Mouse (Mus musculus): ENCODE results near the gene Grk5.

Gene Grk5

DNA sequence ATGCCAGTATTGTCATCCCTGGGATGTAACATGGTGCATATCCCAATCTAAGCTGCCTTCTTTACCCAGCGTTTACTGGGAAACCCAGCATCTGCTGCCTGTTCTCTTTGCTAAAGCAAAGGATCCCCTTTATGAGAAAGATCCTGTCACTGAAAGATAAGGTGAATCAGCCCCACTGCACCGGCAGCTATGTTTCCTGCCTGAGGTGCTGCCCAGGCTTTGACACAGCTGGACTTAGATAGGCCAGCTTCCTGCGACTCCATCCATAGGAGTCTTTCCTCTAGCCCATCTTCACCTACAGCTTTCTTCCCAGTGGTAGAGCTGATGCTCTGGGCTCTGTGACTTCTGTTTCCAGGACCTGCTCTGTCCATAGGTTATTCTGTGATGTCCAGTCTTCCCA, 189.1 kb downstream of the Grk5 start:
- peak; percentile 54 for DNase-seq

GRCm38 (mm10) chr19:61080251-61080749, 190.8 kb downstream of the Grk5 start:
- peak; percentile 85 for DNase-seq

GRCm38 (mm10) chr19:61083006-61083405, 193.5 kb downstream of the Grk5 start:
- peak; percentile 80 for DNase-seq

GRCm38 (mm10) chr19:61084149-61084940, 194.8 kb downstream of the Grk5 start:
- peak; percentile 97 for DNase-seq

DNA sequence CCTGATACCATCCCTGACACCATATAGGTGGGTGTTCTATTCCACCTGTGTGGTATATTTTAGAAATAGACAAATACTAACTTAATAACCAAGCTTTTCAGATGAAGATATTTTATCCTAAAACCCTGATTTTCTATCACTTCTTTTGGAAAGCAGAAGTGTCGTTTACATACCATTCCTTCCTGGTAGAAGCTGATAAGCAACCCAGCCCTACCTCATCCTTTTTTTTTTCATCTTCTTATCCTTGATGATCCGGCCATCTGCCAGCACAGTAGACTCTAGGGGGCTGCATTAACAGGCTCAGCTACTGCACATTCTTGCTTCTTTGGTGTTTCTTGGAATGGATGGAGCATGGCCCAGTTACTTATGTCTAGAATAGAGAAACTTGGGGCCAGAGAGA, 195.7 kb downstream of the Grk5 start:
- DNase-seq: peak; percentile 4

- DNase-seq: peak; percentile 68
Observed at GRCm38 (mm10) chr19:61087781-61088180, 198.2 kb downstream of the Grk5 start.

- peak; percentile 51 for DNase-seq
Observed at GRCm38 (mm10) chr19:61089001-61089400, 199.5 kb downstream of the Grk5 start.

GRCm38 (mm10) chr19:61090541-61090940, 201.0 kb downstream of the Grk5 start:
- DNase-seq: peak; percentile 69

DNA sequence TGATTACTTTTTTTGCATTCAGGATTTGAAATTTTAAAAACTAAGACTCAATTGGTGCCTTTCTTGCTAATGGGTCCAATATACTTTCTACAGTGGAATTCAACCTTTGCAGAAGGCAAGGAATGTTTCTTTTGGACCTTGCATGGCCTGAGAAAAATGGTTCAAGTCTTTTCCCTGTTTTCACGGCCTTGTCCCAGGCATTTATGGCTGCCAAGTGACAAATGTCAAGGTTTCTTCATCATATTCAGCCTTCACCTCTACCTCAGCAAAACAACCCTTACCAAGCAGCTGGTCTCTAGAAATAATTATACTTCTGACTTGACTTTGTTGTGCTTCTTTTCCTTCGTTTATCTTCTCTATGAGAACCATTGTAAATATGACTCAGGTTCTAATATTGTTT, 207.2 kb downstream of the Grk5 start:
- no peak for DNase-seq

GRCm38 (mm10) chr19:61097764-61098163, 208.2 kb downstream of the Grk5 start:
- DNase-seq: no peak

- DNase-seq: no peak
Observed at GRCm38 (mm10) chr19:61110184-61110583, 220.6 kb downstream of the Grk5 start.

DNA sequence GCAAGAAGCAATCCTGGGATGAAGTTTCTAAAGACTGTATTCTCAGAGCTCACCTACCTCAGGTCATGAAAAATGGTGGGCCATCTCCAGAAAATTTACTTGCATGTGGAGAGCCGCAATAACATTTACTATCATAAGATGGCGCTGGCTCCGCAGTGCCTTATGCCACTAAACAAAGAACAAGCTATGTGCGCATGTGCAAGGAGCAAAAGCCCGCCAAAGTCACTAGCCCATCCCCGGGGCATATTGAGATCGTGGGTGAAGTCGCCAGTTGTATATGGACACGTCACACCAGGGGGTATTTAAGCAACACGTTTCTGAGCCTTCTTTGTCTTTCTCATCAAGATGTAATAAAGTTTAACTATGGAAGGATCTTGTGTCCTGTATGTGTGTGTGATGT, 241.5 kb downstream of the Grk5 start:
- DNase-seq: no peak

DNA sequence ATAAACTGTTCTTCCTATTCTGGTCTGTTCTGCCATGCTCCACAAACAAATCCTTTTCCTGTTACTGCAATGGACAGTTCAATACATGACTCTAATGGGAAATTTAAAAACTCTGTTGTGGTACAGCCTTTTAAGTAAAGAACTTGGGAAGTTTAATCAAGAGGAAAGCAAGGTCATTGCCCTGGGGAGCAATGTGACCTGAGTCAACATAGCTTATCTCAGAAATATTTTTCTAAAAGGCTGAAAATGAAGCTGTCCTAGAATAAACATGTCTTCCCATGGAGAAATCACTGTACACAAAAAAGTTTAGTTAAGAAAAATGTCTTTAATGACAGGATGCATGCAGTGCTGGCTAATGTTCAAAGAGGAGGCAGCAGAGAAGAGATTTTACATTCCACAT, 249.1 kb downstream of the Grk5 start:
- DNase-seq: no peak

DNA sequence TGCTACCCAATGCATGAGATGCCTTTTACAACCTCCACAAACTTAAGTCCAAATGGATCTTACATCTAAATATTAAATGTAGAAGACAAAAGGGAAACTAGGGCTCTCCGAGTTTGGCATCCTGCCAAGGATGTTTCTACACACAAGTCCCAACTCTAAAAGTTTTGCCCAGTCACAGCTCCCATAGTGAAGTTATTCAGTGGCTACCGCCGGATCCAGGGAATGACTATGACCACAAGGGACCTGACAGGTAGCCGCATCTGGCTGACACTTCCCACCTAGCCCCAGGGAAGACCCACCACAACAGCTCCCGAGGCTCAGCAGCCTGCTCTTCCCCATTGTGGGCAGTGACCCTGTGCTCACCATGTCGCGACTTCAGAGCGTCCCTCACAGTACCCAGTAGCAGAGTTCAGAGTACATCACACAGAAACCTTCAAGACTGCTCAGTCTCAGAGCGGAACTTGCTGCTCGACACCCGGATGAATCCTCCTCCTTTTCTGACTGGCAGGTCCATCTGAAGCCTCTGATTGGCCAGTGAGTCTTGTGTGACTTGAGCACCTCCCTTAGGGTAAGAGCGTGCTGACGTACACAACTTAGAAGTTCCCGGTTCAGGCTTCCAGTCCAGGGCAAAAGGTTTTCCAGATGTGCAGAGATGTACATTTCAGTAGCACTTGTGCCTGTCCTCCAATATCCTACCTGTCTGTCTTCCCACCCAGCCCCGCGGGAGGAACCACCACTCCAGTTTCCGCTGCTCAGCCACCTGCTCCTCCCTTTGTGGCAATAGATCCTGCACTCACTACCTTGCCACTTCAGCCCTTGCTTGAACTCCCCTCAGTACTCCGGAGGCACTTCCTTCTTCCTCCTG, 251.0 kb downstream of the Grk5 start, which contains the start of gene Zfp950:
Zfp950 (minus strand) TSS at position 499 of the 865 bp plus-strand sequence.
- DNase-seq: peak; percentile 100

DNA sequence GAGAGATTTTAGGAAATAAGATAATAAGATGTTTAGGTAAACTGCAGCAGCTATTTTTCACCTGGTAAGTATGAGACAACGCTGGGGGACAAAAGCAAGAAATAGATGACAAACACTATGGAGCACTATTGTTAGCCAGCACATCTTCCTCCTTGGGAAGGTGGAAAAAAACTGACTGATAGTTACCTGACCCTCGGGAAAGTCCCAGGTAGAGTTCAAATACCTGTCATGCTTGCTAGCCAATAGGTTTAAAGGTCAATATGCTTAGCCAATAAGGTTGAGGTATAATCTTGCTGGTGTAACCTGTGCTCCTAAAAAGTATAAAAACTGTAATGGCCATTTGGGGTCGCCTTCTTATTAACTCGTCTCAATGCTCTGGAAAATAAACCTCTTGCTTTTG, 251.8 kb downstream of the Grk5 start:
- no peak for DNase-seq
